Mouse (Mus musculus) liver, adult 2 months (tissue): Measurements from ENCODE around the gene Ubr4.

Experiments
- CTCF ChIP-seq: fragments of 200-500 bp; IDR thresholded peaks from 2 replicates; pipeline ENCODE4 v1.5.1; 2011; ENCODE audit warnings: low read depth, low read length, control low read depth
- POLR2A ChIP-seq: fragments of 200-500 bp; IDR thresholded peaks from 2 replicates; pipeline ENCODE4 v1.6.1; 2011; ENCODE audit warnings: low read length, control low read depth; ENCODE audit not compliant: insufficient read depth; ENCODE audit errors: extremely low read depth

GRCm38 (mm10) chr4:139360761-139361548 lies 8.5 kb downstream of the Ubr4 start:
- no peak for TF ChIP-seq CTCF
- TF ChIP-seq POLR2A, result no peak
